Mouse (Mus musculus) small intestine, adult 2 months (tissue): ENCODE results near the gene Ckap2. TPM values are rescaled to one million over a fixed set of nuclear protein-coding genes. Genes with fewer than 3 reads are reported as not detected.
"Not testable (repeated sequence)": the region's sequence is repeated elsewhere in the genome, so short reads cannot be mapped to it uniquely, and the experiment has no call there.

ENCODE experiments used
- H3K27ac ChIP-seq: fragments of 200-500 bp; 2 replicates; pipeline ENCODE4 v1.5.1; 2012; ENCODE audit warnings: low read depth, low read length, control low read depth, inconsistent platforms; ENCODE audit not compliant: insufficient read depth
- H3K27me3 ChIP-seq: fragments of 200-500 bp; 2 replicates; pipeline ENCODE4 v1.6.1; 2012; ENCODE audit warnings: mild to moderate bottlenecking, moderate library complexity, low read length, inconsistent platforms; ENCODE audit not compliant: control insufficient read depth, insufficient read depth
- H3K36me3 ChIP-seq: fragments of 200-500 bp; 2 replicates; pipeline ENCODE4 v1.6.1; 2012; ENCODE audit warnings: mild to moderate bottlenecking, low read length, control low read depth, inconsistent platforms; ENCODE audit not compliant: control insufficient read depth, insufficient read depth
- H3K4me1 ChIP-seq: fragments of 200-500 bp; 2 replicates; pipeline ENCODE4 v1.6.1; 2012; ENCODE audit warnings: low read length, inconsistent platforms, mixed read lengths; ENCODE audit not compliant: control insufficient read depth, insufficient read depth, insufficient read length
- H3K4me3 ChIP-seq: fragments of 200-500 bp; 2 replicates; pipeline ENCODE4 v1.5.1; 2012; ENCODE audit warnings: low read depth, mild to moderate bottlenecking, control low read depth, inconsistent platforms, low read length, moderate library complexity
- CTCF ChIP-seq: fragments of 200-500 bp; IDR thresholded peaks from 2 replicates; pipeline ENCODE4 v1.5.1; 2012; ENCODE audit warnings: low read depth, mild to moderate bottlenecking, control low read depth, inconsistent platforms, low read length, moderate library complexity, mixed read lengths; ENCODE audit not compliant: insufficient replicate concordance, insufficient read length; ENCODE audit errors: extremely low read depth
- POLR2A ChIP-seq: fragments of 200-500 bp; IDR thresholded peaks from 2 replicates; pipeline ENCODE4 v1.6.1; 2012; ENCODE audit warnings: low read depth, mild to moderate bottlenecking, control low read depth, inconsistent platforms, low read length, moderate library complexity
- WGBS: fragments of 180-500 bp; shearing (Covaris S2); methylation state at CpG from one replicate; pipeline ENCODE4 v1.1.7; 2018; 5-methylcytosine and 5-hydroxymethylcytosine counted together
- polyA plus RNA-seq: library from polyadenylated mRNA; depleted of rRNA; stranded (reverse); fragments of >200 nt; gene quantifications from 2 replicates; pipeline ENCODE4 v1.2.3, GENCODE M21; 2012

Ckap2 gene
- polyA plus RNA-seq, 1 experiment, result 2.1 TPM

DNA sequence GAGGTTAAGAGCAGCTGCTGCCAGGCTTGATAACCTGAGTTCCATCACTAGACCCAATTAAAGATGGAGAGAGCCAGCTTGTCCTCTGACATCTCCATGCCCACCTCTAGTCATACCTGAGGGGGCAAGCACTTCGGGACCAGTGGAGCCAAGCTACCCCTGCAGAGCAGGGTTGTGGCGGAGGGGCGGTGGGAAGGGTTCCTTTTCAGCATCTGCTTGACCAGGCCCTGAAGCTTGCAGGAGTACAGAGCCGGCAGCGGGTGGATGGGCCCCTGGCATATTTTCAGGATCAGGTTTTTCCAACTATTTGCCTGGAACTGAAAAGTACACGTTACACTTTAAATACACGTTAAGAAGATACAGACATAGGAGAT is 37.3 kb downstream of the Ckap2 start:
- 97% methylated on average over 7 of the region's 7 CpGs for WGBS
- peaks cover 5% of the 10 kb centered on the region; the same call in 1 of the 2 replicates for H3K4me1 ChIP-seq

DNA sequence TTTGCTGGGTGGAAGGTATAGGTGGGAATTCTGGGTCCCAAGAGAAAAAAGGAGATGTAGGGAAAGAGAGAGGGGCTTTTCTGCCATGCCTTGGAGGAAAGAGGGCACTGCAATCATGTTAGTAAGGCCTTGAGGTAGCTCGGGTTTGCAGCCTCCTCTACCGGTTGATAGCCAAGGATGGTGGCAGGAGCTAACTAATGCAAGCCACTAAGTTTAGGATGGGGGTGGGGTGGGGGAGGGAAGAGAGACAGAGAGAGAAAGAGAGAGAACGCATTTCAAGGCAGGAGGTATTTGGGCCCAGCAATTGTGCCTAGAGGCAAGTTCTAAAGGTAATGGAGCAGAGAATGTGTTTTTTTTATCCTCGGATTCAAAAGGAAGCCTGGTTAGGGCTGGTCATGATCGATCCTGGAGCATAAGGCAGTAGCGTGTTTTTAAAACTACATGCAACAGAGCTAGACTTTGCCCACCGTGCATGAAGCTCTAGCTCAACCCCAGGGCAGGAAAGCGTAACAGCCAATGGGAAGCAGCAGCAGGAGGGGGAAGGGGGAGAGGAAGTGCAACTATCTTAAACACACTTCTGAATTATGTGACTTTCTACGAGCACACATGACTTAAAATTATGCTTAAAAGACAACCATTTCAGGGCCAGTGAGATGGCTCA is 37.8 kb downstream of the Ckap2 start:
- Histone ChIP-seq H3K4me1 (peaks cover 5% of the 10 kb centered on the region; the same call in 1 of the 2 replicates), H3K36me3 (peaks cover 19% of the 10 kb centered on the region), H3K4me3 (no peak overlapping the region), H3K27ac (no peak overlapping the region), H3K27me3 (no peaks in the 10 kb centered on the region)
- 88% methylated on average over 9 of the region's 9 CpGs for WGBS
- TF ChIP-seq POLR2A, result no peak
- TF ChIP-seq CTCF, result no peak

More for the DNA sequence above, 37.3 kb downstream of the Ckap2 start:
- no peak overlapping the region for H3K27ac ChIP-seq
- H3K36me3 ChIP-seq, result peaks cover 19% of the 10 kb centered on the region
- no peaks in the 10 kb centered on the region for H3K27me3 ChIP-seq
- H3K4me3 ChIP-seq, result no peak overlapping the region
- TF ChIP-seq CTCF, result no peak
- TF ChIP-seq POLR2A, result no peak

DNA sequence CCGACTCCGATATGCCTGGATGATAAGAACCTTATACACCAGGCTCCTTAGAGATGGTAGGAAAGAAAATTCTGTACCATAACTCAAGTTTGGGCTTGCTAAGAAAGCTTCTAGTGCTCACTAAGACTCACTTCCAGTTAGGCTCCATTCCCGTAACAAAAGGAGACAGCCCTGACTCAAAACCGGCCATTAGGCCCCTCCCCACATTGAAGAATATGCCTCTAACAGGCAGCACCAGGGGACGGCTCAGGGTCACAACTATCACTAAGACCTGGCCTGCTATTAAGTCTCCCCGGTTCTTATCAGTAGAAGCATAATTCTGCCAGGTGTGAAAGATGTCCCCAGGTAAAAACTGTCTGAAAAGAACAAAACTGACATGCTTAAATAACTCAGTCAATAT is 39.8 kb downstream of the Ckap2 start:
- Histone ChIP-seq H3K36me3 (peaks cover 22% of the 10 kb centered on the region), H3K4me3 (no peak overlapping the region), H3K27me3 (no peaks in the 10 kb centered on the region), H3K27ac (no peak overlapping the region), H3K4me1 (peaks cover 5% of the 10 kb centered on the region; the same call in 1 of the 2 replicates)
- 76% methylated on average over 6 of the region's 6 CpGs for WGBS
- no peak for TF ChIP-seq CTCF
- no peak for TF ChIP-seq POLR2A

DNA sequence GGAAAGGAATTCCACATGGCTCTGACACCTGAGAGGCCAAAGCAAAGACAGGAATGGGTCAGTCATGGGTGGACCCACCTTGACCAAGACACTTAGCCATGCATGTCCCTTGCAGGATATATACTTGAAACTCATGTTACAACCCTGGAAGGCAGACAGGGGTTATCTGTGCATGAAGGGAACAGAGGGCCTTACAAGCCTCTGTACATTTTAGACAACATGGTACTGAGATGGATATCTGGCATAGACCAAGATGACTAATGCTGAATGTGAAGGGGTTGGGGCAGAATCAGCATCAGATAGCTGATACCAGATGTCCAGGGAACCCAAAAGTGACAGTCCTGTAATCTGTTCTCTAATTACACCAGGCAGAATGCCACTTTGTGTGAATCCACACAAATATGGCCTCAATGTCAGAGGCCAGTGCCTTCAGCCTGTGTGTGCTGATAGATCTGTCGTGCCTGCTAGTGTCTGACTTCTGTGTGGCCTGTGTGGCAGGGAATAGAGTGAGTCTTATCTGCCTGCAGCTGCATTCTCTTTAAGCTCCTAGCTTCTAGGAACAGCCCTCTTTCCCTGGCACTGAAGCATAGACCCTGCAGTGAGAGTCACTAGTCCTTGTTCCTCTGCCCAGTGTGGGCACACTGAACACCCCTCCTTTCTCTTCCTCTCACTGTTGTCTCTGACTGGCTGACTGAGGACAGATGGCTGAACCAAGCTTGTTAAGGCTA is 41.7 kb downstream of the Ckap2 start:
- H3K27ac ChIP-seq, result no peak overlapping the region
- H3K4me1 ChIP-seq, result no peaks in the 10 kb centered on the region
- no peaks in the 10 kb centered on the region for H3K27me3 ChIP-seq
- WGBS, result 89% methylated on average over 1 of the region's 1 CpGs
- H3K4me3 ChIP-seq, result no peak overlapping the region
- peaks cover 22% of the 10 kb centered on the region for H3K36me3 ChIP-seq
- TF ChIP-seq POLR2A (no peak), CTCF (no peak)

DNA sequence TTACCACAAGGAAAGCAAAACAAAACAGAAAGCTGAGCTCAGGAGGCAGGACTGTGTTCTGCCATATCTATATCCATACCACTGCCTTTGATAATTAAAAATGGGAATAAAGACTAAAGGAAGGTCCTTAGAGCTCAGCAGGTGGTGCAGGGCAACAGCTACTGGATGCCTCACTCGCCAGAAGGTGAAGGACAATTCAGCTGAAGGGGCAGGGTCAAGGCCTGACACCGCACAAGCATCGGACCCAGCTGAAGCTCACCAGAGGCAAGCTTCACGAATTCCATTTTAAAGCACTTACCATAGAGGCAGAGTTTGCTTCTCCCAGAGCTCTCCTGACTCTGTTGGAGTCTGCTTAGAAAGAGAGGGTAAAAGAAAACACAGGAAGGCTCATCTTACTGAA is 43.0 kb downstream of the Ckap2 start:
- TF ChIP-seq POLR2A (no peak), CTCF (no peak)
- no peak overlapping the region for H3K27ac ChIP-seq
- H3K4me1 ChIP-seq, result no peaks in the 10 kb centered on the region
- H3K27me3 ChIP-seq, result no peaks in the 10 kb centered on the region
- H3K4me3 ChIP-seq, result no peak overlapping the region
- peaks cover 15% of the 10 kb centered on the region for H3K36me3 ChIP-seq
- 90% methylated on average over 4 of the region's 4 CpGs for WGBS

DNA sequence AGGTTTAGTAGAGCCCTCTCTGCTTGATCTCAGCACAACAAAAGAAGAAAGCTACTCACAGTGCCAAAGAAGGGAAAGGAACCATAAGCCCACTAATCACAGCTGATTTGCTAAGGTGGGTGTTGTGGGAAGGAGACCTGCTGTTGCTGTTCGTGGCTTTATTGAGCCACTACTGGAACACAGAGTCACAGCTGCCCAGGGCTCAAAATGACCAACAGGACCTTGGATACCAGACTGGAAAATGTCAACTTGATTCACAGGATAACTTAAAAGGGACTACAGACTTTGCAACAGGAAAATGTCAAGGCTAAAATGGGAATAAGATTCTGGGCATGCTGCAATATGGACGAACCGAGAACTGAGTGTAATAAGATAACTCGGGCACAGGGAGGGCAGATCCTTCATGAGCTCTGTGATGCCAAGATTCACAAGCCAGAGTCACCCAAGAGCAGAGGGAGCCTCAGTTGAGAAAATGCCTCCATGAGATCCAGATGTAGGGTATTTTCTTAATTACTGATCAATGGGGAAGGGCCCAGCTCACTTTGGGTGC is 43.7 kb downstream of the Ckap2 start:
- WGBS, result 93% methylated on average over 4 of the region's 4 CpGs
- H3K4me1 ChIP-seq, result no peaks in the 10 kb centered on the region
- TF ChIP-seq POLR2A, result no peak
- no peak for TF ChIP-seq CTCF

DNA sequence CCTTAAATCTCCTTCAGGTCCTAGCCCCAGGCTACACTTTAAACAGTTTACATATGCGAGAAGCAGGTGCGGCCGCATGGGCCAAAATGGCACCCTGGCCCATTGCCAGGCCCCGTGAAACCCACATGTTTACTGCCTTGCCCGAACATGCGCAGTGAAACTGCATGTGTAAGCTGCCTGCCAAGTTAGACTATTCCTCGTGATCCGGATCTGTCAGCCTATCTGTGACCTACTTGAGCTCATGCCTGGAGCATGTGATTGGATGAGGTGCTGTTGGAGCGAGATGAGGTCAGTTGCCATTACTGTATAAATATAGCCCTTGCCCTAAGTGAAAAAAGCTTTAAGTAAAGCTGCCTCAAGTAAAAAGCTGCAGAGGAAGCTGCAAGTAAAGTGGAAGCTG is 49.2 kb downstream of the Ckap2 start:
- peak overlapping the region; percentile 58; the same call in 1 of the 2 replicates for H3K27ac ChIP-seq
- WGBS, result 30% methylated on average over 9 of the region's 9 CpGs
- not testable (repeated sequence) for H3K27me3 ChIP-seq, H3K4me1 ChIP-seq, H3K4me3 ChIP-seq, H3K36me3 ChIP-seq

More for the DNA sequence above, 43.7 kb downstream of the Ckap2 start:
- Histone ChIP-seq H3K36me3 (peaks cover 13% of the 10 kb centered on the region), H3K4me3 (no peak overlapping the region), H3K27ac (no peak overlapping the region), H3K27me3 (no peaks in the 10 kb centered on the region)
